Mouse (Mus musculus) forebrain, postnatal 0 days (tissue): ENCODE results near the gene Pld6. TPM values are rescaled to one million over a fixed set of nuclear protein-coding genes. Genes with fewer than 3 reads are reported as not detected.
"Not testable (repeated sequence)": the region's sequence is repeated elsewhere in the genome, so short reads cannot be mapped to it uniquely, and the experiment has no call there.

Experiments used
- ATAC-seq: fragments of 200-750 bp; cut with Nextera tagmentation; 2 replicates; pipeline ENCODE4 v1.8.0; 2017; ENCODE audit warnings: mild to moderate bottlenecking, moderate library complexity
- DNase-seq: peaks from one replicate; pipeline ENCODE4 v3.0.0-alpha.2; 2015
- H3K27ac ChIP-seq: fragments of 300-500 bp; sonication (generic); 2 replicates; pipeline ENCODE4 v1.5.1; 2014; ENCODE audit warnings: low read depth, mild to moderate bottlenecking, antibody characterized with exemption, low read length, moderate library complexity, mixed read lengths
- H3K27me3 ChIP-seq: fragments of 300-500 bp; sonication (generic); 2 replicates; pipeline ENCODE4 v1.6.1; 2014; ENCODE audit warnings: mild to moderate bottlenecking, low read length, mixed read lengths; ENCODE audit not compliant: insufficient read depth
- H3K36me3 ChIP-seq: fragments of 300-500 bp; sonication (generic); 2 replicates; pipeline ENCODE4 v1.6.1; 2014; ENCODE audit warnings: mild to moderate bottlenecking, moderate library complexity; ENCODE audit not compliant: insufficient read depth
- H3K4me1 ChIP-seq: fragments of 300-500 bp; sonication (generic); 2 replicates; pipeline ENCODE4 v1.6.1; 2014; ENCODE audit warnings: antibody characterized with exemption; ENCODE audit not compliant: insufficient read depth
- H3K4me2 ChIP-seq: fragments of 300-500 bp; sonication (generic); 2 replicates; pipeline ENCODE4 v1.6.1; 2014; ENCODE audit warnings: low read depth, mild to moderate bottlenecking, moderate library complexity
- H3K4me3 ChIP-seq: fragments of 300-500 bp; sonication (generic); 2 replicates; pipeline ENCODE4 v1.5.1; 2014; ENCODE audit warnings: low read depth, low read length, mixed read lengths
- H3K9ac ChIP-seq: fragments of 300-500 bp; sonication (generic); 2 replicates; pipeline ENCODE4 v1.6.1; 2014; ENCODE audit warnings: mild to moderate bottlenecking
- H3K9me3 ChIP-seq: fragments of 300-500 bp; sonication (generic); 2 replicates; pipeline ENCODE4 v1.6.1; 2016; ENCODE audit warnings: low read length
- CTCF ChIP-seq: sonication (generic); IDR thresholded peaks from 2 replicates; pipeline ENCODE4 v1.5.1; 2016; ENCODE audit warnings: antibody characterized with exemption, control low read depth, low read depth
- WGBS: fragments of 180-500 bp; shearing (Covaris S2); extraction: QIAGEN DNeasy Blood & Tissue Kit; methylation state at CpG from one replicate; pipeline ENCODE4 v1.1.7; 2014; 5-methylcytosine and 5-hydroxymethylcytosine counted together
- polyA plus RNA-seq: library from polyadenylated mRNA; unstranded; fragments of >200 nt; fragmentation: Nextera tagmentation; extraction: Ambion mirVana; gene quantifications from 2 replicates; pipeline ENCODE4 v1.2.1, GENCODE M21; 2015
- total RNA-seq: library from RNA; depleted of rRNA; stranded (reverse); fragments of >200 nt; gene quantifications from 2 replicates; pipeline ENCODE4 v1.2.3, GENCODE M21; 2014; rRNA removed

The Pld6 gene
- total and polyA plus RNA-seq, 2 experiments from 2014 or later: 6.0 to 12.1 TPM

DNA sequence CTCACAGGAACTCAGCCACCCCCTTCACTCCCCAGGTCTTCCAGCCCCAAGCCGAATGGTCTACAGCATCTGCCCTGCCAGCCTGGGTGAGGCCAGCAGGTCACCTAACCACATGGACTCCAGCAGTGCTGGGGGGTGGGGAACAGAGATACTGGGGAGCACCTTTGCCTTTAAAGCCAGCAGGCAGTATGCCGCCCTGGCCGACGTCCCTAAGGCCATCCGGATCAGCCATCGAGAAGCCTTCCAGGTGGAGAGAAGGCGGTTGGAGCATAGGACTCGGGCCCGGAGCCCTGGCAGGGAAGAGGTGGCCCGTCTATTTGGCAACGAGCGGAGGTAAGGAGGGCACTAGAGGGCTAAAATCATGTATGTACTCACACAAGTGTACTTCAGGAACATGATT, 50.2 kb downstream of the Pld6 start:
- 93% methylated on average over 12 of the region's 12 CpGs for WGBS
- no peak overlapping the region for H3K27ac ChIP-seq
- peaks cover 70% of the 10 kb centered on the region for H3K36me3 ChIP-seq
- H3K4me2 ChIP-seq: no peak overlapping the region
- peaks cover 6% of the 10 kb centered on the region for H3K4me1 ChIP-seq
- DNase-seq: no peak
- no peaks in the 10 kb centered on the region for H3K9me3 ChIP-seq
- no peak for ATAC-seq
- H3K4me3 ChIP-seq: no peak overlapping the region
- TF ChIP-seq CTCF: no peak
- no peaks in the 10 kb centered on the region for H3K27me3 ChIP-seq
- H3K9ac ChIP-seq: no peak overlapping the region

DNA sequence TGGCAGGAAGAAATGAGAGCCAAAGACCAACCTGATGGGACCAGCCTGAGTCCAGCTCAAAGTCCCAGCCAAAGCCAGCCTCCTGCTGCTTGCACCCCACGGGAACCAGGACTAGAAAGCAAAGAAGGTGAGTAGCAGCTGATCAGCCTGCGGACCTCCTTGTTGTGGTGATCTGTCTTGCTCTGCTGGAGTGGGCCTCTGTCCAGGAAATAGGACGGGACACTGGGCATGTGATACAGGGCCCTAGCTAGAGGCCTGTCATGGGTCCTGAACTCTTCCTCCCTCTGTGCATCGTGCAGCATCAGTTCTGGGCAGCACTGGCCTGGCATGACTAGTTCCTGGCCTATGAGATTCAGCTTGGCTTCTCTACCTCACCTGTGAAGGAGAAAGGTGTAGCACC, 51.5 kb downstream of the Pld6 start:
- Histone ChIP-seq H3K36me3 (peaks cover 65% of the 10 kb centered on the region), H3K4me1 (peaks cover 11% of the 10 kb centered on the region)
- not testable (repeated sequence) for H3K27me3 ChIP-seq, H3K9me3 ChIP-seq, H3K4me2 ChIP-seq, H3K4me3 ChIP-seq, DNase-seq, H3K27ac ChIP-seq, H3K9ac ChIP-seq, ATAC-seq
- WGBS: 88% methylated on average over 4 of the region's 4 CpGs

DNA sequence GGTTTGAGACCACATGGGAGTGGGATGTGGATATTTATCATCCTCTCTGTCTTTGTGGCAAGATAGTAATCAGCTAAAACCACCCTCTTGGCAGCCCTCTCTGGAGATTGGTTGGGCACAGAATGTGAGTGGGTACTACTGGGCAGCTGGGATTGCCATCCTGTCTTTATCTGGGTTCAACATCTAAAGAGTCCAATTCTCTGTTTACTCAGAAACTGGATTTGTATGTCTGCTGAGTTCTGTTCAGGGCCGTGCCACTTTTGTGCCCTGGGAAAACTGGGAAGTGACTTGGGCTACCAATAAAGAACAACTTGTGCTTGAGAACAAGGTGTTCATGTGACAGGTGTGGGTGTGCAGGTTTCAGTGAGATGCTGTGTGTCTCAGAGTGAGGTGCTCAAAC, 53.1 kb downstream of the Pld6 start:
- 93% methylated on average over 1 of the region's 1 CpGs for WGBS
- Histone ChIP-seq H3K4me2 (no peak overlapping the region), H3K4me3 (no peak overlapping the region), H3K27ac (no peak overlapping the region), H3K27me3 (no peaks in the 10 kb centered on the region), H3K9me3 (no peaks in the 10 kb centered on the region), H3K9ac (no peak overlapping the region), H3K4me1 (peaks cover 11% of the 10 kb centered on the region), H3K36me3 (peaks cover 59% of the 10 kb centered on the region)
- DNase-seq: no peak
- no peak for TF ChIP-seq CTCF
- ATAC-seq: no peak

Other genes with a start within 250 kb of the Pld6 start
- 0.08 and 0.14 TPM in 2 replicates for gene Nlrp3, start 246.1 kb downstream of the Pld6 start, total RNA-seq
- gene Nlrp3, start 246.1 kb downstream of the Pld6 start, polyA plus RNA-seq: 0.10 and 0.30 TPM in 2 replicates
- gene Olfr222, start 211.4 kb downstream of the Pld6 start, total RNA-seq: not detected in 2 replicates
- not detected in 2 replicates for gene Olfr222, start 211.4 kb downstream of the Pld6 start, polyA plus RNA-seq
- gene Olfr223, start 194.4 kb downstream of the Pld6 start, total RNA-seq: not detected in 2 replicates
- not detected in 2 replicates for gene Olfr223, start 194.4 kb downstream of the Pld6 start, polyA plus RNA-seq
- gene Mprip, start 126.3 kb downstream of the Pld6 start, total RNA-seq: 191 and 205 TPM in 2 replicates
- gene Mprip, start 126.3 kb downstream of the Pld6 start, polyA plus RNA-seq: 62.0 and 62.2 TPM in 2 replicates
- gene Flcn, start 22.4 kb upstream of the Pld6 start, total RNA-seq: 33.7 and 36.9 TPM in 2 replicates
- gene Flcn, start 22.4 kb upstream of the Pld6 start, polyA plus RNA-seq: 25.0 and 31.4 TPM in 2 replicates
- gene Nt5m, start 51.8 kb upstream of the Pld6 start, total RNA-seq: 62.2 and 63.0 TPM in 2 replicates
- 82.3 and 85.9 TPM in 2 replicates for gene Nt5m, start 51.8 kb upstream of the Pld6 start, polyA plus RNA-seq
- gene Cops3, start 52.2 kb upstream of the Pld6 start, total RNA-seq: 132 and 138 TPM in 2 replicates
- gene Cops3, start 52.2 kb upstream of the Pld6 start, polyA plus RNA-seq: 158 and 169 TPM in 2 replicates
- 27.9 and 31.6 TPM in 2 replicates for gene Med9, start 160.6 kb upstream of the Pld6 start, total RNA-seq
- gene Med9, start 160.6 kb upstream of the Pld6 start, polyA plus RNA-seq: 32.4 and 36.0 TPM in 2 replicates
- 0.23 and 1.00 TPM in 2 replicates for gene Rasd1, start 177.3 kb upstream of the Pld6 start, total RNA-seq
- 1.4 and 3.3 TPM in 2 replicates for gene Rasd1, start 177.3 kb upstream of the Pld6 start, polyA plus RNA-seq